Mouse (Mus musculus) neural tube, embryonic 11.5 days (tissue): ENCODE data around the gene Igsf9. TPM values are rescaled to one million over a fixed set of nuclear protein-coding genes. Genes with fewer than 3 reads are reported as not detected.

Experiments
- ATAC-seq: fragments of 200-750 bp; cut with Nextera tagmentation; 2 replicates; pipeline ENCODE4 v1.8.0; 2017; ENCODE audit warnings: moderate number of reproducible peaks, mild to moderate bottlenecking, moderate TSS enrichment, moderate library complexity; ENCODE audit not compliant: insufficient read depth, low FRiP score, low TSS enrichment
- DNase-seq: peaks from one replicate; pipeline ENCODE4 v3.0.0-alpha.2; 2015; ENCODE audit warnings: low spot score
- H3K27ac ChIP-seq: fragments of 300-500 bp; sonication (generic); 2 replicates; pipeline ENCODE4 v1.5.1; 2014; ENCODE audit warnings: low read depth, mild to moderate bottlenecking, low read length
- H3K27me3 ChIP-seq: fragments of 300-500 bp; sonication (generic); 2 replicates; pipeline ENCODE4 v1.6.1; 2014; ENCODE audit warnings: mild to moderate bottlenecking, low read length, mixed read lengths; ENCODE audit not compliant: control insufficient read depth, insufficient read depth
- H3K36me3 ChIP-seq: fragments of 300-500 bp; sonication (generic); 2 replicates; pipeline ENCODE4 v1.6.1; 2014; ENCODE audit warnings: mild to moderate bottlenecking, low read length, moderate library complexity, mixed read lengths; ENCODE audit not compliant: control insufficient read depth, insufficient read depth
- H3K4me1 ChIP-seq: fragments of 300-500 bp; sonication (generic); 2 replicates; pipeline ENCODE4 v1.6.1; 2014; ENCODE audit warnings: low read length, mixed read lengths; ENCODE audit not compliant: control insufficient read depth, insufficient read depth
- H3K4me2 ChIP-seq: fragments of 300-500 bp; sonication (generic); 2 replicates; pipeline ENCODE4 v1.6.1; 2014; ENCODE audit warnings: low read depth, mild to moderate bottlenecking, moderate library complexity
- H3K4me3 ChIP-seq: fragments of 300-500 bp; sonication (generic); 2 replicates; pipeline ENCODE4 v1.5.1; 2014; ENCODE audit warnings: low read depth, low read length
- H3K9ac ChIP-seq: fragments of 300-500 bp; sonication (generic); 2 replicates; pipeline ENCODE4 v1.6.1; 2014; ENCODE audit warnings: mild to moderate bottlenecking, low read length
- H3K9me3 ChIP-seq: fragments of 300-500 bp; sonication (generic); 2 replicates; pipeline ENCODE4 v1.6.1; 2016; ENCODE audit warnings: low read length; ENCODE audit not compliant: control insufficient read depth
- WGBS: fragments of 180-500 bp; shearing (Covaris S2); extraction: QIAGEN DNeasy Blood & Tissue Kit; methylation state at CpG from one replicate; pipeline ENCODE4 v1.1.7; 2014; 5-methylcytosine and 5-hydroxymethylcytosine counted together
- polyA plus RNA-seq: library from polyadenylated mRNA; unstranded; fragments of >200 nt; fragmentation: Nextera tagmentation; extraction: Ambion mirVana; gene quantifications from 2 replicates; pipeline ENCODE4 v1.2.1, GENCODE M21; 2014

Igsf9 gene
- polyA plus RNA-seq = 45.9 and 59.3 TPM in 2 replicates

- H3K27me3 ChIP-seq = no peaks in the 10 kb centered on the region
Observed at GRCm38 (mm10) chr1:172481540-172482280, at the start of gene Igsf9. Igsf9 (plus strand) TSS chr1:172481788.

GRCm38 (mm10) chr1:172431836-172432586, 49.6 kb upstream of the Igsf9 start:
- Histone ChIP-seq H3K27me3 (no peaks in the 10 kb centered on the region), H3K9ac (no peak overlapping the region), H3K4me1 (no peaks in the 10 kb centered on the region), H3K27ac (no peak overlapping the region), H3K9me3 (no peaks in the 10 kb centered on the region), H3K4me2 (no peak overlapping the region), H3K36me3 (no peaks in the 10 kb centered on the region), H3K4me3 (no peak overlapping the region)
- DNase-seq (no peak), ATAC-seq (no peak)
- WGBS = 58% methylated on average over 4 of the region's 4 CpGs

More at GRCm38 (mm10) chr1:172481540-172482280, at the start of gene Igsf9:
- peak; percentile 88 for ATAC-seq
- 0 out of 2 replicates have a peak within 1 kb of the TSS, but pooled peaks have one; percentile 3 for H3K27ac ChIP-seq
- no peaks in the 10 kb centered on the region for H3K36me3 ChIP-seq
- H3K4me3 ChIP-seq = peak within 1 kb of the TSS; percentile 74
- H3K9me3 ChIP-seq = no peaks in the 10 kb centered on the region
- WGBS = under 1% methylated on average over 37 of the region's 38 CpGs
- peak within 1 kb of the TSS; percentile 70 for H3K9ac ChIP-seq
- peaks cover 37% of the 10 kb centered on the region for H3K4me1 ChIP-seq
- DNase-seq = peak; percentile 97
- H3K4me2 ChIP-seq = peak within 1 kb of the TSS; percentile 73

- WGBS = 82% methylated on average over 3 of the region's 3 CpGs
- no peak for ATAC-seq
Observed at GRCm38 (mm10) chr1:172432587-172432955, 49.0 kb upstream of the Igsf9 start.

GRCm38 (mm10) chr1:172433012-172433850, 48.4 kb upstream of the Igsf9 start:
- Histone ChIP-seq H3K4me2 (no peak overlapping the region), H3K9me3 (no peaks in the 10 kb centered on the region), H3K4me1 (no peaks in the 10 kb centered on the region), H3K36me3 (no peaks in the 10 kb centered on the region), H3K27me3 (no peaks in the 10 kb centered on the region), H3K27ac (no peak overlapping the region), H3K9ac (no peak overlapping the region), H3K4me3 (no peak overlapping the region)
- DNase-seq (no peak), ATAC-seq (no peak)
- WGBS = 86% methylated on average over 20 of the region's 20 CpGs

More at GRCm38 (mm10) chr1:172432587-172432955, 49.0 kb upstream of the Igsf9 start:
- no peaks in the 10 kb centered on the region for H3K36me3 ChIP-seq
- no peaks in the 10 kb centered on the region for H3K4me1 ChIP-seq
- H3K9me3 ChIP-seq = no peaks in the 10 kb centered on the region
- H3K27ac ChIP-seq = no peak overlapping the region
- no peaks in the 10 kb centered on the region for H3K27me3 ChIP-seq
- no peak for DNase-seq
- no peak overlapping the region for H3K9ac ChIP-seq
- no peak overlapping the region for H3K4me2 ChIP-seq
- H3K4me3 ChIP-seq = no peak overlapping the region

- H3K4me3 ChIP-seq = no peak overlapping the region
- no peak overlapping the region for H3K4me2 ChIP-seq
- ATAC-seq (no peak), DNase-seq (no peak)
- no peak overlapping the region for H3K27ac ChIP-seq
- no peaks in the 10 kb centered on the region for H3K9me3 ChIP-seq
- H3K27me3 ChIP-seq = no peaks in the 10 kb centered on the region
- H3K4me1 ChIP-seq = no peaks in the 10 kb centered on the region
- H3K9ac ChIP-seq = no peak overlapping the region
- no peaks in the 10 kb centered on the region for H3K36me3 ChIP-seq
- WGBS = 84% methylated on average over 4 of the region's 4 CpGs
Observed at GRCm38 (mm10) chr1:172433851-172434165, 47.8 kb upstream of the Igsf9 start.

GRCm38 (mm10) chr1:172436785-172437184, 44.8 kb upstream of the Igsf9 start:
- ATAC-seq = no peak
- no peaks in the 10 kb centered on the region for H3K27me3 ChIP-seq

GRCm38 (mm10) chr1:172438621-172439020, 43.0 kb upstream of the Igsf9 start:
- no peak overlapping the region for H3K9ac ChIP-seq
- ATAC-seq (no peak), DNase-seq (no peak)
- WGBS = 85% methylated on average over 2 of the region's 2 CpGs
- H3K9me3 ChIP-seq = no peaks in the 10 kb centered on the region
- no peak overlapping the region for H3K27ac ChIP-seq
- H3K4me2 ChIP-seq = no peak overlapping the region
- H3K4me1 ChIP-seq = no peaks in the 10 kb centered on the region
- no peaks in the 10 kb centered on the region for H3K27me3 ChIP-seq
- H3K36me3 ChIP-seq = no peaks in the 10 kb centered on the region
- H3K4me3 ChIP-seq = no peak overlapping the region

More at GRCm38 (mm10) chr1:172436785-172437184, 44.8 kb upstream of the Igsf9 start:
- 51% methylated on average over 6 of the region's 6 CpGs for WGBS
- Histone ChIP-seq H3K27ac (no peak overlapping the region), H3K9me3 (no peaks in the 10 kb centered on the region), H3K9ac (no peak overlapping the region), H3K36me3 (no peaks in the 10 kb centered on the region), H3K4me1 (no peaks in the 10 kb centered on the region), H3K4me2 (no peak overlapping the region), H3K4me3 (no peak overlapping the region)
- DNase-seq = no peak

- no peak overlapping the region for H3K4me3 ChIP-seq
- H3K4me1 ChIP-seq = no peaks in the 10 kb centered on the region
- no peak overlapping the region for H3K27ac ChIP-seq
- no peak overlapping the region for H3K4me2 ChIP-seq
- H3K27me3 ChIP-seq = no peaks in the 10 kb centered on the region
- no peaks in the 10 kb centered on the region for H3K36me3 ChIP-seq
- H3K9me3 ChIP-seq = no peaks in the 10 kb centered on the region
- no peak for ATAC-seq
- WGBS = 82% methylated on average over 3 of the region's 3 CpGs
- DNase-seq = no peak
- H3K9ac ChIP-seq = no peak overlapping the region
Observed at GRCm38 (mm10) chr1:172440521-172440920, 41.1 kb upstream of the Igsf9 start.
